Mouse (Mus musculus) lung, embryonic 14.5 days (tissue): ENCODE measurements around the gene Armh2. TPM values are rescaled to one million over a fixed set of nuclear protein-coding genes. Genes with fewer than 3 reads are reported as not detected.
A peak's percentile ranks its signal among the peaks of the same experiment; 100 is the strongest.

Experiments used
- ATAC-seq: fragments of 200-750 bp; cut with Nextera tagmentation; 2 replicates; pipeline ENCODE4 v1.8.0; 2017; ENCODE audit warnings: mild to moderate bottlenecking, moderate TSS enrichment, moderate library complexity; ENCODE audit not compliant: insufficient read depth
- DNase-seq: peaks from one replicate; pipeline ENCODE4 v3.0.0-alpha.2; 2015
- H3K27ac ChIP-seq: fragments of 300-500 bp; sonication (generic); 2 replicates; pipeline ENCODE4 v1.5.1; 2014; ENCODE audit warnings: low read depth, mild to moderate bottlenecking, moderate library complexity
- H3K27me3 ChIP-seq: fragments of 300-500 bp; sonication (generic); 2 replicates; pipeline ENCODE4 v1.6.1; 2014; ENCODE audit warnings: low read length, control low read depth; ENCODE audit not compliant: insufficient read depth
- H3K36me3 ChIP-seq: fragments of 300-500 bp; sonication (generic); 2 replicates; pipeline ENCODE4 v1.6.1; 2014; ENCODE audit warnings: control low read depth; ENCODE audit not compliant: insufficient read depth
- H3K4me1 ChIP-seq: fragments of 300-500 bp; sonication (generic); 2 replicates; pipeline ENCODE4 v1.6.1; 2014; ENCODE audit warnings: antibody characterized with exemption, control low read depth; ENCODE audit not compliant: insufficient read depth
- H3K4me2 ChIP-seq: fragments of 300-500 bp; sonication (generic); 2 replicates; pipeline ENCODE4 v1.6.1; 2014; ENCODE audit warnings: mild to moderate bottlenecking
- H3K4me3 ChIP-seq: fragments of 300-500 bp; sonication (generic); 2 replicates; pipeline ENCODE4 v1.5.1; 2014; ENCODE audit warnings: low read depth, low read length
- H3K9ac ChIP-seq: fragments of 300-500 bp; sonication (generic); 2 replicates; pipeline ENCODE4 v1.6.1; 2014
- H3K9me3 ChIP-seq: fragments of 300-500 bp; sonication (generic); 2 replicates; pipeline ENCODE4 v1.6.1; 2016; ENCODE audit warnings: low read depth, low read length, control low read depth
- CTCF ChIP-seq: IDR thresholded peaks from 2 replicates; pipeline ENCODE4 v1.5.1; 2016; ENCODE audit warnings: antibody characterized with exemption, low read depth
- WGBS: fragments of 180-500 bp; shearing (Covaris S2); extraction: QIAGEN DNeasy Blood & Tissue Kit; methylation state at CpG from one replicate; pipeline ENCODE4 v1.1.7; 2014; 5-methylcytosine and 5-hydroxymethylcytosine counted together
- polyA plus RNA-seq: library from polyadenylated mRNA; unstranded; fragments of >200 nt; fragmentation: Nextera tagmentation; extraction: Ambion mirVana; gene quantifications from 2 replicates; pipeline ENCODE4 v1.2.1, GENCODE M21; 2014

Gene Armh2
- polyA plus RNA-seq, 1 experiment from 2014 or later = not detected

GRCm38 (mm10) chr13:24713434-24714000 is 27.5 kb upstream of the Armh2 start:
- Histone ChIP-seq H3K9me3 (no peaks in the 10 kb centered on the region), H3K9ac (no peak overlapping the region), H3K4me2 (peak overlapping the region; percentile 48), H3K27me3 (no peaks in the 10 kb centered on the region), H3K27ac (no peak overlapping the region), H3K36me3 (no peaks in the 10 kb centered on the region), H3K4me3 (no peak overlapping the region), H3K4me1 (peaks cover 2% of the 10 kb centered on the region; the same call in 1 of the 2 replicates)
- peak; percentile 97 for TF ChIP-seq CTCF
- peak; percentile 79 for ATAC-seq
- 4% methylated on average over 16 of the region's 16 CpGs for WGBS
- DNase-seq = peak; percentile 91

DNA sequence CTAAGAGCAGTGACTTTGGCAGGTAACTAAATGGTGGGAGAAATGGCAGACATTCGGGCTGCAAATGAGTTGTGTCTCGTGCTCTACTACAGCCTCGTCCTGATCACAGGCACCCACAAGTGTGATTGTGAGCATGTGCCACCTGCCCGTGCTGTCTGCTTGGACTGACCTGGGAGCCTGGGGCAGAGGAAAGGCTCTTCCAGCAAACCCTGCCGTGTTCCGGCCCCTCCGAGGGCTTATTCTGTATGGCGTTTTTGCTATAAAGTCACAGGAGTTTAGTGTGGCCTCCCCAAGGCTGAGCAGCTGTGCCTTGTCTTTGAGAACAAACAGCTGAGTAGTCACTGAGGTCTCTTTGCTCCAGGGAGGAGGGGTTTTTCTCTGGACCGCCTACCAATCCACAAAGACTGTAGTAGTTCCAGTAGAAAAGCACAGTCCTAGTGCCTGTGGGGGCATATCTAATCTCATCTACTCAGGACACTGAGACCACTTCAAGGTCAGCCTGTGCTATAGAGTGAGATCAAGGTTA is 26.6 kb upstream of the Armh2 start:
- TF ChIP-seq CTCF = no peak
- 56% methylated on average over 9 of the region's 9 CpGs for WGBS
- H3K36me3 ChIP-seq = no peaks in the 10 kb centered on the region
- H3K27ac ChIP-seq = no peak overlapping the region
- no peak overlapping the region for H3K4me3 ChIP-seq
- peak; percentile 26; the same call in 1 of the 2 replicates for ATAC-seq
- no peak overlapping the region for H3K4me2 ChIP-seq
- H3K9me3 ChIP-seq = no peaks in the 10 kb centered on the region
- no peak overlapping the region for H3K9ac ChIP-seq
- H3K4me1 ChIP-seq = peaks cover 2% of the 10 kb centered on the region; the same call in 1 of the 2 replicates
- peak; percentile 67 for DNase-seq
- no peaks in the 10 kb centered on the region for H3K27me3 ChIP-seq

DNA sequence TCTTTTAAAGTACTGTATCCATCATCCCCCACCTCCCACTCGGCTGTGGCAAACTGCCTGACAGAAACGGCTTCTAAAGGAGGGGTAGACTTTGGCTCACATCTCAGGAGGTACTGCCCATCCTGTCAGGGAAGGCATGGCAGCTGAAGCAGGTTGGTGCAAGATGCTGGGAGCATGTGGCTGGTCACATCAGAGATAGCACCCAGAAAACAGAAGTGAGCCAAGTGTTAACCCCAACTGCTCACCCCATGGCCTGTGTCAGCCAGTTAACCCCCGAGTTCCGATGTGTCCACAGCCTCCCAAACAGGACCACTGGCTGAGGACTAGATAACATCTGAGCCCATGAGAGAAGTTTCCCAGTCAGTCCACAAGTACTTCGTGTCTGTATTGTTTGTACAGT is 25.4 kb upstream of the Armh2 start:
- ATAC-seq (no peak), DNase-seq (no peak)
- no peak for TF ChIP-seq CTCF
- Histone ChIP-seq H3K4me1 (peaks cover 2% of the 10 kb centered on the region; the same call in 1 of the 2 replicates), H3K4me3 (no peak overlapping the region), H3K36me3 (no peaks in the 10 kb centered on the region), H3K27me3 (no peaks in the 10 kb centered on the region), H3K27ac (no peak overlapping the region), H3K9ac (no peak overlapping the region), H3K9me3 (no peaks in the 10 kb centered on the region), H3K4me2 (no peak overlapping the region)
- WGBS = 62% methylated on average over 5 of the region's 5 CpGs

- TF ChIP-seq CTCF = no peak
- 62% methylated on average over 9 of the region's 9 CpGs for WGBS
- ATAC-seq = no peak
- Histone ChIP-seq H3K4me3 (no peak overlapping the region), H3K27ac (no peak overlapping the region), H3K9ac (no peak overlapping the region), H3K9me3 (no peaks in the 10 kb centered on the region), H3K4me2 (no peak overlapping the region), H3K36me3 (no peaks in the 10 kb centered on the region), H3K27me3 (no peaks in the 10 kb centered on the region), H3K4me1 (peaks cover 2% of the 10 kb centered on the region; the same call in 1 of the 2 replicates)
- DNase-seq = no peak
These were observed 24.6 kb upstream of the Armh2 start for GRCm38 (mm10) chr13:24716441-24716840.

GRCm38 (mm10) chr13:24717677-24718076 is 23.4 kb upstream of the Armh2 start:
- Histone ChIP-seq H3K36me3 (no peaks in the 10 kb centered on the region), H3K9ac (no peak overlapping the region), H3K27ac (no peak overlapping the region; the same call in 1 of the 2 replicates), H3K4me2 (no peak overlapping the region), H3K4me1 (peaks cover 2% of the 10 kb centered on the region; the same call in 1 of the 2 replicates), H3K27me3 (no peaks in the 10 kb centered on the region), H3K4me3 (no peak overlapping the region), H3K9me3 (no peaks in the 10 kb centered on the region)
- 61% methylated on average over 7 of the region's 7 CpGs for WGBS
- no peak for DNase-seq
- 0 out of 2 replicates have a peak, but pooled peaks have one; percentile 2 for TF ChIP-seq CTCF
- no peak for ATAC-seq

- H3K4me3 ChIP-seq = no peak overlapping the region
- H3K9me3 ChIP-seq = no peaks in the 10 kb centered on the region
- H3K27ac ChIP-seq = no peak overlapping the region
- H3K9ac ChIP-seq = no peak overlapping the region
- WGBS = 64% methylated on average over 10 of the region's 10 CpGs
- H3K36me3 ChIP-seq = no peaks in the 10 kb centered on the region
- no peaks in the 10 kb centered on the region for H3K27me3 ChIP-seq
- ATAC-seq (no peak; the same call in 1 of the 2 replicates), DNase-seq (no peak)
- no peak overlapping the region for H3K4me2 ChIP-seq
- TF ChIP-seq CTCF = no peak
- H3K4me1 ChIP-seq = no peaks in the 10 kb centered on the region
These were observed 19.5 kb upstream of the Armh2 start for GRCm38 (mm10) chr13:24721502-24721901.

DNA sequence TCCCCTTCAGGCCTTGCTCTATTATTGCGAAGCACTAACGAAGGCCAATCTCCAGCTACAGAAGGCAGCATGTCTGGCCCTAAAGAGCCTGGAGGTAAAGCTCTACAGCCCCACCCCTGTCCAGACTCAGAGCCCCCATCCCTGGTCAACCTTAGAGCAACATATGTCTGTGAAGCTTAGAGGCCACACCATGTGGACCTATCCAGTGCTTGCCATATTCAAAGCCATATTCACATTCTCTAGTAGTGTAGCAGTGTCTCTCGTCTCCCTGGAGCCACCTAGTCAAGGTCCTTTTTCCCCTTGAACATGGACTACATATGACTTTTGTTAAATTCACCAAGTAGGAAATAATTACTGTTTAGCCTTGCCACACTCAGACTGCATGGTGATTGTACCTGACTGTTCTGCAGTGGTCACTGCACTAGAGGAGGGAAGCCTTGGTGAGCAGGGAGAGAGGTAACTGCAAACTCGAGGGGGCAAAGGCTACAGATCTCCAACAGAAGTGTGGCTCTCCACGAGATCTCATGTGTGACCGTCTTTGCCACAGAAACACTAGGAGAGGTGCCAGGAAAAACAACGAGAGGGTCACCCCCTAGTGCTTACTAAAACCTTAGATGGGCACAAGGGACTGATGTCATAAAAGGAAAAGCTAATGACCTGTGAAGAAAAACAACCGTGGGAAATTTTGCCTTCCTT is 17.2 kb upstream of the Armh2 start:
- Histone ChIP-seq H3K9me3 (no peaks in the 10 kb centered on the region), H3K27ac (no peak overlapping the region), H3K4me3 (no peak overlapping the region), H3K4me2 (no peak overlapping the region), H3K36me3 (no peaks in the 10 kb centered on the region), H3K27me3 (no peaks in the 10 kb centered on the region), H3K4me1 (no peaks in the 10 kb centered on the region), H3K9ac (no peak overlapping the region)
- no peak for TF ChIP-seq CTCF
- no peak for ATAC-seq
- 56% methylated on average over 8 of the region's 8 CpGs for WGBS
- DNase-seq = no peak
